Mouse (Mus musculus): ENCODE measurements around the gene Pfdn4. TPM values are rescaled to one million over a fixed set of nuclear protein-coding genes. Genes with fewer than 3 reads are reported as not detected.
A peak's percentile ranks its signal among the peaks of the same experiment; 100 is the strongest.

Gene Pfdn4
- total RNA-seq, 2 experiments from 2014 or later, result 44.1 to 53.1 TPM

GRCm38 (mm10) chr2:170544950-170545349, 48.7 kb downstream of the Pfdn4 start:
- DNase-seq, result no peak
- intact Hi-C loops (cut with DNase I), result no loop called here

GRCm38 (mm10) chr2:170545745-170546144, 49.5 kb downstream of the Pfdn4 start:
- intact Hi-C loops (cut with DNase I), result no loop called here

GRCm38 (mm10) chr2:170547526-170547925, 51.3 kb downstream of the Pfdn4 start:
- intact Hi-C loops (cut with DNase I), result no loop called here
- DNase-seq, result no peak

More at GRCm38 (mm10) chr2:170545745-170546144, 49.5 kb downstream of the Pfdn4 start:
- DNase-seq, result no peak

- intact Hi-C loops (cut with DNase I), result no loop called here
- no peak for DNase-seq
Measured at GRCm38 (mm10) chr2:170548046-170548445, 51.8 kb downstream of the Pfdn4 start.

GRCm38 (mm10) chr2:170549146-170549545, 52.9 kb downstream of the Pfdn4 start:
- intact Hi-C loops (cut with DNase I), result no loop called here

GRCm38 (mm10) chr2:170550240-170550639, 54.0 kb downstream of the Pfdn4 start:
- intact Hi-C loops (cut with DNase I), result no loop called here
- peak; percentile 50 for DNase-seq

More at GRCm38 (mm10) chr2:170549146-170549545, 52.9 kb downstream of the Pfdn4 start:
- DNase-seq, result no peak

GRCm38 (mm10) chr2:170552088-170552487, 55.9 kb downstream of the Pfdn4 start:
- DNase-seq, result no peak
- intact Hi-C loops (cut with DNase I), result no loop called here

- DNase-seq, result peak; percentile 27
- intact Hi-C loops (cut with DNase I), result no loop called here
Measured at GRCm38 (mm10) chr2:170563956-170564855, 68.0 kb downstream of the Pfdn4 start.

- no peak for DNase-seq
- intact Hi-C loops (cut with DNase I), result no loop called here
Measured at GRCm38 (mm10) chr2:170564995-170565394, 68.8 kb downstream of the Pfdn4 start.

Other genes starting within 250 kb of the Pfdn4 start
- 10 to 100 TPM; 10.9 to 13.6 TPM for gene Bcas1, start 68.6 kb upstream of the Pfdn4 start, total RNA-seq (2021)
- gene Cyp24a1, start 717 bp downstream of the Pfdn4 start, total RNA-seq (2021), result not detected
- gene 4930470P17Rik, start 105.6 kb downstream of the Pfdn4 start, total RNA-seq (2021), result not detected
- 100 to 1,000 TPM; 100 to 127 TPM for gene Dok5, start 235.4 kb downstream of the Pfdn4 start, total RNA-seq (2021)